Mouse (Mus musculus) embryonic fibroblast, embryonic 13.5 days (primary cell): Measurements from ENCODE around the gene Osm. TPM values are rescaled to one million over a fixed set of nuclear protein-coding genes. Genes with fewer than 3 reads are reported as not detected.

Experiments used
- H3K27ac ChIP-seq: 2 replicates; pipeline ENCODE4 v1.5.1; 2012; ENCODE audit warnings: low read length, control low read depth, inconsistent platforms; ENCODE audit not compliant: insufficient read depth
- H3K4me1 ChIP-seq: 2 replicates; pipeline ENCODE4 v1.6.1; 2011; ENCODE audit warnings: low read length; ENCODE audit not compliant: control insufficient read depth, insufficient read depth
- H3K4me3 ChIP-seq: 2 replicates; pipeline ENCODE4 v1.5.1; 2011; ENCODE audit warnings: mild to moderate bottlenecking, control low read depth, low read length; ENCODE audit not compliant: insufficient read depth
- CTCF ChIP-seq: IDR thresholded peaks from 2 replicates; pipeline ENCODE4 v1.5.1; 2011; ENCODE audit warnings: mild to moderate bottlenecking, control low read depth, low read length, moderate library complexity, borderline replicate concordance; ENCODE audit not compliant: insufficient read depth
- POLR2A ChIP-seq: IDR thresholded peaks from 2 replicates; pipeline ENCODE4 v1.6.1; 2011; ENCODE audit warnings: low read depth, mild to moderate bottlenecking, control low read depth, low read length, moderate library complexity
- polyA plus RNA-seq: library from polyadenylated mRNA; stranded (reverse); fragments of >200 nt; gene quantifications from 2 replicates; pipeline ENCODE4 v1.2.4, GENCODE M21; 2011; ENCODE audit warnings: low read depth; ENCODE audit not compliant: missing spikeins, insufficient read length

Gene Osm
- polyA plus RNA-seq, 1 experiment = not detected

- H3K4me1 ChIP-seq = no peaks in the 10 kb centered on the region
These were observed 1.2 kb downstream of the Osm start for GRCm38 (mm10) chr11:4237389-4237912.

GRCm38 (mm10) chr11:4238167-4238566 is 1.9 kb downstream of the Osm start:
- H3K27ac ChIP-seq = no peak overlapping the region
- H3K4me3 ChIP-seq = no peak overlapping the region
- H3K4me1 ChIP-seq = no peaks in the 10 kb centered on the region
- TF ChIP-seq CTCF = no peak
- TF ChIP-seq POLR2A = no peak

More at GRCm38 (mm10) chr11:4237389-4237912, 1.2 kb downstream of the Osm start:
- H3K4me3 ChIP-seq = no peak overlapping the region
- H3K27ac ChIP-seq = no peak overlapping the region
- TF ChIP-seq CTCF (no peak), POLR2A (no peak)

GRCm38 (mm10) chr11:4239691-4240090 is 3.5 kb downstream of the Osm start:
- H3K4me3 ChIP-seq = no peak overlapping the region
- no peak for TF ChIP-seq CTCF
- no peak for TF ChIP-seq POLR2A
- no peak overlapping the region for H3K27ac ChIP-seq
- H3K4me1 ChIP-seq = no peaks in the 10 kb centered on the region

GRCm38 (mm10) chr11:4240151-4240550 is 3.9 kb downstream of the Osm start:
- H3K4me1 ChIP-seq = no peaks in the 10 kb centered on the region
- TF ChIP-seq CTCF = no peak
- no peak for TF ChIP-seq POLR2A
- H3K4me3 ChIP-seq = no peak overlapping the region
- H3K27ac ChIP-seq = no peak overlapping the region

GRCm38 (mm10) chr11:4241180-4241579 is 5.0 kb downstream of the Osm start:
- no peaks in the 10 kb centered on the region for H3K4me1 ChIP-seq
- H3K4me3 ChIP-seq = no peak overlapping the region
- no peak overlapping the region for H3K27ac ChIP-seq
- TF ChIP-seq POLR2A = no peak
- TF ChIP-seq CTCF = no peak

GRCm38 (mm10) chr11:4246126-4246525 is 9.9 kb downstream of the Osm start:
- TF ChIP-seq CTCF = no peak
- TF ChIP-seq POLR2A = no peak
- no peak overlapping the region for H3K4me3 ChIP-seq
- no peaks in the 10 kb centered on the region for H3K4me1 ChIP-seq

GRCm38 (mm10) chr11:4246623-4247022 is 10.4 kb downstream of the Osm start:
- H3K27ac ChIP-seq = no peak overlapping the region
- no peak for TF ChIP-seq POLR2A
- TF ChIP-seq CTCF = no peak
- H3K4me3 ChIP-seq = no peak overlapping the region
- H3K4me1 ChIP-seq = no peaks in the 10 kb centered on the region

More at GRCm38 (mm10) chr11:4246126-4246525, 9.9 kb downstream of the Osm start:
- H3K27ac ChIP-seq = no peak overlapping the region

GRCm38 (mm10) chr11:4247201-4247959 is 11.2 kb downstream of the Osm start:
- TF ChIP-seq POLR2A (no peak), CTCF (no peak)
- Histone ChIP-seq H3K27ac (no peak overlapping the region), H3K4me3 (no peak overlapping the region), H3K4me1 (no peaks in the 10 kb centered on the region)

GRCm38 (mm10) chr11:4249151-4249550 is 12.9 kb downstream of the Osm start:
- Histone ChIP-seq H3K27ac (no peak overlapping the region), H3K4me1 (no peaks in the 10 kb centered on the region), H3K4me3 (no peak overlapping the region)
- no peak for TF ChIP-seq CTCF
- no peak for TF ChIP-seq POLR2A

- H3K27ac ChIP-seq = no peak overlapping the region
- H3K4me1 ChIP-seq = no peaks in the 10 kb centered on the region
- H3K4me3 ChIP-seq = no peak overlapping the region
- TF ChIP-seq POLR2A = no peak
- no peak for TF ChIP-seq CTCF
These were observed 14.1 kb downstream of the Osm start for GRCm38 (mm10) chr11:4250290-4250689.

- no peak for TF ChIP-seq POLR2A
- no peak for TF ChIP-seq CTCF
- no peak overlapping the region for H3K4me3 ChIP-seq
- no peaks in the 10 kb centered on the region for H3K4me1 ChIP-seq
- H3K27ac ChIP-seq = no peak overlapping the region
These were observed 15.2 kb downstream of the Osm start for GRCm38 (mm10) chr11:4251376-4251775.
